Mouse (Mus musculus) brain, embryonic 14.5 days (tissue): ENCODE measurements around the gene Ampd3.

Source experiments
- CTCF ChIP-seq: fragments of 200-500 bp; IDR thresholded peaks from 2 replicates; pipeline ENCODE4 v1.5.1; 2012; ENCODE audit warnings: inconsistent platforms, mild to moderate bottlenecking, moderate library complexity, borderline replicate concordance; ENCODE audit not compliant: insufficient read depth, insufficient read length; ENCODE audit errors: extremely low read depth
- POLR2A ChIP-seq: fragments of 200-500 bp; IDR thresholded peaks from 2 replicates; pipeline ENCODE4 v1.6.1; 2012; ENCODE audit warnings: mild to moderate bottlenecking, inconsistent platforms, borderline replicate concordance; ENCODE audit not compliant: poor library complexity, insufficient read depth, insufficient read length, severe bottlenecking; ENCODE audit errors: extremely low read depth

DNA sequence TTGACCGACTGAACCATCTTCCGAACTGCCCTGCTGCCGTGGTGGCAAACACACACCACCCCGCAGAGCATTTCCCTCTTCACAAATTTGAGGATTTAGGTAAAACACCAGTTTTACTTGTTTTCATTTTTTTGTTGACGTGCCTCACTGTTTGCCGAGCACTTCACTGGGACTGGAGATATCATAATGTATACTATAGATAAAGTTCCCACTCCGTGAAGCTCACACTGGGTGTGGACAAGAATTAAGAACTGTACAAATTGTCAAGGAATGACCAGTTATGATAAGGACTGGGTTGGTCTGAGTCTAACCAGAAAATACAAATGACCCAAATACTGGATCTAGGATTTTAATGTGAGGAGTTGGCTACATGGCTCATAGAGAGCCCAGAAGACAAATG, 10.9 kb downstream of the Ampd3 start:
- TF ChIP-seq POLR2A (no peak), CTCF (no peak)
